Mouse (Mus musculus) lung, adult 2 months (tissue): Measurements from ENCODE around the gene Ptprg.

ENCODE experiments used
- CTCF ChIP-seq: fragments of 200-500 bp; IDR thresholded peaks from 2 replicates; pipeline ENCODE4 v1.5.1; 2011; ENCODE audit warnings: mild to moderate bottlenecking, low read length, control low read depth; ENCODE audit not compliant: insufficient read depth
- POLR2A ChIP-seq: fragments of 200-500 bp; IDR thresholded peaks from 2 replicates; pipeline ENCODE4 v1.6.1; 2011; ENCODE audit warnings: low read depth, mild to moderate bottlenecking, control low read depth, low read length, borderline replicate concordance; ENCODE audit errors: extremely low read depth

- TF ChIP-seq POLR2A (no peak), CTCF (no peak)
These were observed 269.7 kb downstream of the Ptprg start for GRCm38 (mm10) chr14:11822830-11823700.
